In genomic region chr5:43810427-43811062, GRCm38 (mm10) we compare ENCODE assay signal across 30 mouse cellular contexts. TPM values are rescaled to one million over a fixed set of nuclear protein-coding genes. Genes with fewer than 3 reads are reported as not detected.
DNase-seq lines count a peak whose midpoint lies in the region; ATAC-seq and TF ChIP-seq lines count a peak whose summit lies in the region.
"Had no signal": no experiment of that assay in that cellular context is flagged by ENCODE, and none has a peak within 500 bp of the region (broad histone marks: within the 10 kb centered on the region; RNA-seq: fewer than 3 reads in every experiment).

No protein-coding gene starts in this region.

- in situ Hi-C loops in Patski (cut with MboI; ENCODE audit: low pct_unique_long_range_greater_than_20kb), result no loop called here

- POLR2A ChIA-PET in Patski (lab: Charles Lee), result interaction anchor here (0.6 kb wide), 1 partner anchor 28 kb away, joined by 3 read pairs; no protein-coding TSS in a partner anchor

- no peak overlapping the region for H3K9ac ChIP-seq in heart, adult 2 months (ENCODE audit: low read depth, low read length)
- no peak overlapping the region for H3K9ac ChIP-seq in liver, embryonic 15.5 days
- no peak overlapping the region for H3K9ac ChIP-seq in stomach, embryonic 16.5 days (ENCODE audit: low read length)
- H3K9ac ChIP-seq in hindbrain, embryonic 12.5 days, result no peak overlapping the region
- H3K9ac ChIP-seq: hindbrain, embryonic 13.5 days; lung, embryonic 15.5 days; neural tube, embryonic 12.5 days had no signal

- no peaks in the 10 kb centered on the region for H3K9me3 ChIP-seq in liver, embryonic 15.5 days (replicated peaks)
- no peaks in the 10 kb centered on the region for H3K9me3 ChIP-seq in stomach, embryonic 16.5 days (replicated peaks; ENCODE audit: control insufficient read depth, low read length)
- H3K9me3 ChIP-seq in hindbrain, embryonic 12.5 days (replicated peaks), result no peaks in the 10 kb centered on the region
- H3K9me3 ChIP-seq: hindbrain, embryonic 13.5 days; lung, embryonic 15.5 days; neural tube, embryonic 12.5 days had no signal

- peak; percentile 64 for ATAC-seq in Patski
- peak; percentile 38; the same call in 1 of the 2 replicates for ATAC-seq in liver, embryonic 15.5 days (ENCODE audit: insufficient read depth)
- ATAC-seq in stomach, embryonic 16.5 days (ENCODE audit: insufficient read depth, low FRiP score), result peak; percentile 82
- no peak for ATAC-seq in hindbrain, embryonic 12.5 days (ENCODE audit: low FRiP score)
- ATAC-seq: forebrain, embryonic 14.5 days had no signal

- peak; percentile 66 for DNase-seq in heart, adult 11 months
- DNase-seq in heart, adult 2 months, result no peak
- no peak for DNase-seq in Patski (ENCODE audit: low read depth, low spot score)
- no peak for DNase-seq in gastrocnemius, adult 18-20 months (ENCODE audit: low spot score)
- no peak for DNase-seq in gastrocnemius, postnatal 25 days
- DNase-seq: adrenal gland, adult 8-10 months; cerebellum, adult 9-10 months; cerebellum, postnatal 36 days; heart, postnatal 36 days; kidney, adult 8-10 months; kidney, postnatal 4 days; left cerebral cortex, postnatal 4 days; lung, postnatal 36 days; right cerebral cortex, adult 18-20 months; thymus, postnatal 14 days had no signal

- TF ChIP-seq POLR2A in heart, adult 2 months (IDR thresholded peaks at IDR 0.05; ENCODE audit: insufficient read depth, low read depth, low read length), result no peak

- no peak overlapping the region for H3K4me2 ChIP-seq in liver, embryonic 15.5 days
- H3K4me2 ChIP-seq in stomach, embryonic 16.5 days (ENCODE audit: low read depth, low read length), result 0 out of 2 replicates have a peak overlapping the region, but pooled peaks have one; percentile 4
- no peak overlapping the region for H3K4me2 ChIP-seq in hindbrain, embryonic 12.5 days (replicated peaks)
- H3K4me2 ChIP-seq: heart, embryonic 11.5 days; hindbrain, embryonic 13.5 days; lung, embryonic 15.5 days; midbrain, embryonic 11.5 days; neural tube, embryonic 12.5 days had no signal

- no peak for TF ChIP-seq CTCF in heart, adult 2 months (IDR thresholded peaks at IDR 0.05)
- TF ChIP-seq CTCF in Patski (IDR thresholded peaks at IDR 0.05), result no peak

- no peak overlapping the region for H3K4me3 ChIP-seq in heart, adult 2 months
- no peak overlapping the region for H3K4me3 ChIP-seq in liver, embryonic 15.5 days (replicated peaks)
- no peak overlapping the region for H3K4me3 ChIP-seq in stomach, embryonic 16.5 days (replicated peaks; ENCODE audit: low read length)
- no peak overlapping the region for H3K4me3 ChIP-seq in hindbrain, embryonic 12.5 days
- H3K4me3 ChIP-seq: hindbrain, embryonic 13.5 days; lung, embryonic 15.5 days; myocyte; neural tube, embryonic 12.5 days had no signal

- no peaks in the 10 kb centered on the region for H3K4me1 ChIP-seq in heart, adult 2 months (ENCODE audit: control insufficient read depth, insufficient read depth, low read length)
- H3K4me1 ChIP-seq in liver, embryonic 15.5 days (replicated peaks), result no peaks in the 10 kb centered on the region
- no peaks in the 10 kb centered on the region for H3K4me1 ChIP-seq in stomach, embryonic 16.5 days (ENCODE audit: control insufficient read depth, insufficient read depth, low read length)
- H3K4me1 ChIP-seq in hindbrain, embryonic 12.5 days, result peaks cover 2% of the 10 kb centered on the region; the same call in 1 of the 2 replicates

- CTCF ChIA-PET in Patski (lab: Charles Lee), result interaction anchor here (1.6 to 1.9 kb wide), 2 partner anchors 10 to 12 kb away, joined by 3 to 5 read pairs; partner anchors contain the start of gene Fbxl5

- no peak for TF ChIP-seq EP300 in heart, adult 2 months (IDR thresholded peaks at IDR 0.05; ENCODE audit: insufficient read depth, low read depth, low read length)

- H3K79me2 ChIP-seq in heart, adult 2 months (replicated peaks; ENCODE audit: control insufficient read depth, insufficient read depth, low read length), result no peaks in the 10 kb centered on the region

- H3K27me3 ChIP-seq in heart, adult 2 months (ENCODE audit: control insufficient read depth, insufficient read depth, low read length), result no peaks in the 10 kb centered on the region
- no peaks in the 10 kb centered on the region for H3K27me3 ChIP-seq in Patski
- H3K27me3 ChIP-seq in liver, embryonic 15.5 days, result peaks cover 7% of the 10 kb centered on the region
- no peaks in the 10 kb centered on the region for H3K27me3 ChIP-seq in stomach, embryonic 16.5 days (ENCODE audit: control insufficient read depth, insufficient read depth, low read length)
- H3K27me3 ChIP-seq in hindbrain, embryonic 12.5 days, result no peaks in the 10 kb centered on the region; the same call in 1 of the 2 replicates
- H3K27me3 ChIP-seq: CH12.LX; hindbrain, embryonic 13.5 days; lung, embryonic 15.5 days; neural tube, embryonic 12.5 days had no signal

- no peak overlapping the region for H3K27ac ChIP-seq in heart, adult 2 months
- no peak overlapping the region for H3K27ac ChIP-seq in liver, embryonic 15.5 days (replicated peaks)
- peak overlapping the region; percentile 73 for H3K27ac ChIP-seq in stomach, embryonic 16.5 days (ENCODE audit: low read length)
- H3K27ac ChIP-seq in hindbrain, embryonic 12.5 days, result no peak overlapping the region
- H3K27ac ChIP-seq: hindbrain, embryonic 13.5 days; kidney, postnatal 0 days; lung, embryonic 15.5 days; neural tube, embryonic 12.5 days had no signal

- no peaks in the 10 kb centered on the region for H3K36me3 ChIP-seq in heart, adult 2 months (ENCODE audit: control insufficient read depth, insufficient read depth, low read length)
- H3K36me3 ChIP-seq in liver, embryonic 15.5 days (replicated peaks), result no peaks in the 10 kb centered on the region
- H3K36me3 ChIP-seq in stomach, embryonic 16.5 days (ENCODE audit: control insufficient read depth, insufficient read depth, low read length), result no peaks in the 10 kb centered on the region
- H3K36me3 ChIP-seq in hindbrain, embryonic 12.5 days, result no peaks in the 10 kb centered on the region
- H3K36me3 ChIP-seq: hindbrain, embryonic 13.5 days; lung, embryonic 15.5 days; neural tube, embryonic 12.5 days had no signal

- intact Hi-C loops in heart, adult 2 months (cut with DNase I), result no loop called here

- 89% methylated on average over 1 of the region's 1 CpGs for WGBS in heart, adult 2 months
- 49% methylated on average over 1 of the region's 1 CpGs for WGBS in liver, embryonic 15.5 days (ENCODE audit: insufficient replicate concordance)
- WGBS in stomach, embryonic 16.5 days, result 80% methylated on average over 1 of the region's 1 CpGs
- 80% methylated on average over 1 of the region's 1 CpGs for WGBS in hindbrain, embryonic 12.5 days

RNA-seq across cellular contexts. Expression of gene Bst1, which starts 8.1 kb away (rescaled TPM):
- total RNA-seq in heart, adult 2 months (2021), result 1 to 10 TPM; 1.6 to 3.3 TPM
- polyA plus RNA-seq in heart, adult 2 months (2012; rRNA removed), result 1.3 and 1.7 TPM in 2 replicates
- polyA plus RNA-seq in Patski (2021), result 864 TPM
- polyA plus RNA-seq in liver, embryonic 15.5 days (2015; fragmentation: Nextera tagmentation; extraction: Ambion mirVana), result 1.5 and 1.8 TPM in 2 replicates
- polyA plus RNA-seq in stomach, embryonic 16.5 days (2015; fragmentation: Nextera tagmentation; extraction: Ambion mirVana), result 3.0 and 5.1 TPM in 2 replicates
- not detected for total RNA-seq in gastrocnemius, adult 18-20 months (2021)
- total RNA-seq in gastrocnemius, postnatal 25 days (2021), result under 1 TPM in 1 of 2 experiments, not detected in 1; 0.21 TPM
- 0.14 and 0.18 TPM in 2 replicates for polyA plus RNA-seq in hindbrain, embryonic 12.5 days (2016; fragmentation: Nextera tagmentation; extraction: Ambion mirVana)
- total RNA-seq: gastrocnemius, adult 8-10 months; layer of hippocampus, postnatal 25 days; left cerebral cortex, postnatal 4 days had no signal
- polyA plus RNA-seq: C2C12; forebrain, embryonic 14.5 days; hindbrain, embryonic 13.5 days; midbrain, embryonic 11.5 days; myocyte; neural tube, embryonic 12.5 days had no signal

RNA-seq across cellular contexts. Expression of gene Fbxl5, which starts 10.9 kb away (rescaled TPM):
- 10 to 100 TPM; 32.6 to 39.0 TPM for total RNA-seq in heart, adult 2 months (2021)
- polyA plus RNA-seq in heart, adult 2 months (2012; rRNA removed), result 20.1 and 32.0 TPM in 2 replicates
- 91.7 TPM for polyA plus RNA-seq in Patski (2021)
- polyA plus RNA-seq in liver, embryonic 15.5 days (2015; fragmentation: Nextera tagmentation; extraction: Ambion mirVana), result 18.7 and 20.0 TPM in 2 replicates
- 58.7 and 62.1 TPM in 2 replicates for polyA plus RNA-seq in stomach, embryonic 16.5 days (2015; fragmentation: Nextera tagmentation; extraction: Ambion mirVana)
- 10 to 100 TPM; 31.5 to 38.6 TPM for total RNA-seq in gastrocnemius, adult 18-20 months (2021)
- 10 to 100 TPM; 26.6 to 27.4 TPM for total RNA-seq in gastrocnemius, postnatal 25 days (2021)
- 60.6 TPM in 2 replicates for polyA plus RNA-seq in hindbrain, embryonic 12.5 days (2016; fragmentation: Nextera tagmentation; extraction: Ambion mirVana)

RNA-seq across cellular contexts. Expression of gene Cd38, which starts 57.8 kb away (rescaled TPM):
- total RNA-seq in heart, adult 2 months (2021), result 1 to 10 TPM; 7.3 to 7.5 TPM
- polyA plus RNA-seq in heart, adult 2 months (2012; rRNA removed), result 8.6 and 22.0 TPM in 2 replicates
- polyA plus RNA-seq in Patski (2021), result 1.6 TPM
- polyA plus RNA-seq in liver, embryonic 15.5 days (2015; fragmentation: Nextera tagmentation; extraction: Ambion mirVana), result 13.2 and 14.7 TPM in 2 replicates
- polyA plus RNA-seq in stomach, embryonic 16.5 days (2015; fragmentation: Nextera tagmentation; extraction: Ambion mirVana), result 14.2 and 14.3 TPM in 2 replicates
- 1 to 10 TPM; 1.7 to 2.1 TPM for total RNA-seq in gastrocnemius, adult 18-20 months (2021)
- total RNA-seq in gastrocnemius, postnatal 25 days (2021), result 1 to 10 TPM; 2.9 to 3.3 TPM
- polyA plus RNA-seq in hindbrain, embryonic 12.5 days (2016; fragmentation: Nextera tagmentation; extraction: Ambion mirVana), result 5.1 and 5.9 TPM in 2 replicates

Comparison
In these comparisons a context has a peak if more than half of its experiments do, and no peak if none do; other contexts are left out.
1. RNA of gene Bst1, which starts 8.1 kb away (polyA plus RNA-seq): 864 TPM in Patski (single experiment); 3.0 to 5.1 TPM in stomach, embryonic 16.5 days, 1.3 to 1.7 TPM in heart, adult 2 months, 1.5 to 1.8 TPM in liver, embryonic 15.5 days and 0.14 to 0.18 TPM in hindbrain, embryonic 12.5 days; every median in the first group is over 100 times any median in the second.